Mouse (Mus musculus): ENCODE results near the gene Myom1.

Gene Myom1

GRCm38 (mm10) chr17:71011931-71012662 lies 9.7 kb downstream of the Myom1 start:
- in situ Hi-C loops (cut with MboI; ENCODE audit: low sequenced_read_pairs): no loop called here

DNA sequence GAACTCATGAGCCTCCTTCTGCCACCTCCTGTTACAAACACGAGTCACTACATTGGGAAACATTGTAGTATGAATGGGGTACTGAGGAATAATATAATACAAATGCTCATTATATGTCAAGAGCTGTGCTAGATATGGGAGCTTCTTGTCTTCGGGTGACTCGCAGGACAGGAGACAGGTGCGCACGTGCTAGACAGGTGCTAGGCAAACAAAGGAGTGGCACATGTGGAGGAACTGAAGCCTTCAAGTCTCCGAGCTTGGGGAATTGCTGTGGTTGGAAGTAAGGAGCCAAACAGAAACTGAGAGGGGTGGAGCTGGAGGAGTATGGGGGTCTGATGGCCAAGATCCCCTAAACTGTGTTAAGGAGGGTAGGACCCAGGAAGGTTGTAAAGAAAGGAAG lies 10.7 kb downstream of the Myom1 start:
- in situ Hi-C loops (cut with MboI; ENCODE audit: low sequenced_read_pairs): no loop called here

GRCm38 (mm10) chr17:71014911-71015310 lies 12.5 kb downstream of the Myom1 start:
- in situ Hi-C loops (cut with MboI; ENCODE audit: low sequenced_read_pairs): no loop called here

DNA sequence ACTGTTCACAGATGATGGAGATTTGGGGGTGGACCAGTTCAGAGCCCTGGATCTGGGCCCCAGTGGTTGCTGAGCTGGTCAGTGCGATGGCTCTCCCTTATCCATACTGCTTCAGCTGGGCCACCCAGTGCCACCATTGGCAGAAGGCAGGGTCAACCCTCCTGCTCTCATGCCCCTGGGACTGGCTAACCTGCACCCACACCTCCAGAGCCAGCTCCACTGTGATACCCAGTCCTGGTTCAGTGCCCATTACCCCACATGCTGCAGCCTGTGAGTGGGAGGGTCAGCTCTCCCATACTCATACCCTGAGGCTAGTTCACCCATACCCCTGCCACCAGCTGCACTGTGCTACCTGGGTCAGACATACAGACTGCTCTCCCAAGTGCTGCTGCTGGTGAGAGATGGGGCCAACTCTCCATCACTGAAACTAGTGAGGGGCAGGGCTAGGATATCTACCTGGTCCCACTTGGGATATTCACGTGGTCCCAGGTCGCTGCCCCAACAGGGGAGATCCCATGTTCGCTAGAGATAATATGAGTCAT lies 15.1 kb downstream of the Myom1 start:
- in situ Hi-C loops (cut with MboI; ENCODE audit: low sequenced_read_pairs): no loop called here

DNA sequence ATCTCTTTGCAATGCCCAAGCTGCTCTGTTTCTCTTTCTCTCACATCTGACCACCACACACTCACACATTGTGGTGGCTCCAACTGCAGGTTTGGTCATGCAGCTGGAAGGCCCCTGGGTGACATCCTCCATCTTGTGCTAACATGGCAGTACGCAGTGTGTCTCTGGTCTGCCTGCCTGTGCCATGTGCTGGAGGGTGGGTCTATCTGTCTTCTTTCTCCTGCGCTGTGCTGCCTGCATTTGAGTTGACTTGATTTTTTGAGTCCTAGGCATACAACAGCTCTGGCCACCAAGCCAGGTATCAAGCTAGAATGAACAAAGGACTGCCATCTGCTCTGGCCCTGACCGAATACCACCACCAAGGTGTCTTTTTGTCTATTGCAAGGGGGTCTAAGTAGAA lies 15.7 kb downstream of the Myom1 start:
- in situ Hi-C loops (cut with MboI; ENCODE audit: low sequenced_read_pairs): no loop called here

DNA sequence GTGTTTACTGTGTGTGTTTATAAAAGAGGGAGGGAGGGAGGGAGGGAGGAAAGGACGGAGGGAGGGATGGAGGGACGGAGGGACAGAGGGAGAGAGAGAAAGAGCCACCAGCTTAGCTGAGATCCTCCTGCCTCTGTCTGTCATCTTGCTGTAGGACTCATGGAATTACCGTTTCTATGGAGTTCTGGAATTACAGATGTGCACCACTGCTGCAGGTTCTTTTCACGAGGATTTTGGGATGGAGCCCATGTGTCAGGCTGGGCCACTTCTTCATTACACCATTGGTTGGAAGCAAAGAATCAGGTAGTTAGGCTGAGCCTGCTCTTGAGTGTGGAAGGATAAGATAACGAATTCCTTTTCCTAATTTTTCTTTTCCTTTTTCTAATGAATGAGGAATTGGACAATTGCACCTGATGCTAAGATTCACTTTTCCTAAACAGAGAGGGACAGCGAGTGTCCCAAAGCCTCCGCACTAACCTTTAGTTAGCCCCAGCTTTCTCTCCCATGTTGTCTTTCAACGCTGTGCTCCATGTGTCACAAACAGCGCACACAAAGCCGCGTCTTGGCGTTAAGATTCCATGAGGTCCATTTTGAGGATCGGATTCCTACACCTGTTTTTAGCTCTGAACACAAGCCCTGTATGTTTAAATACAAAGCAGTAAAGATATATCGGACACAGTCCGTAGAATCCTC lies 16.3 kb downstream of the Myom1 start:
- in situ Hi-C loops (cut with MboI; ENCODE audit: low sequenced_read_pairs): no loop called here

DNA sequence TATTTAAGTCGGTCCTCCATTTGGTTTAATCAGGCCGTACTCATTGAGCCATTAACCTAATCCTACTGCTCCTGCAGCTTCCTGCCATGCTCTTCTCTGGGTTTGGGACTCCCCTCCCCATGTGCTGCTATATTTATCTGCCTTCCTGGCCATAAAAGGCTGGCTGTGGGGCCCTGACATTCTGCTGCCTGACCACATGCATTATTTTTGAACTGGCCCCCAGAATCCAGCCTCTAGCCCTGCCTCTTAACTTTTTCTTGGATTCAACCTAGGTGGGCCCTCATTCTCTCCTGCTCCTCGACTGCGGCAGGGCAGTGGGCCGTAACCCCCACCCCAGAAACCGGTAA lies 16.8 kb downstream of the Myom1 start:
- in situ Hi-C loops (cut with MboI; ENCODE audit: low sequenced_read_pairs): no loop called here

GRCm38 (mm10) chr17:71019860-71020259 lies 17.4 kb downstream of the Myom1 start:
- in situ Hi-C loops (cut with MboI; ENCODE audit: low sequenced_read_pairs): no loop called here

DNA sequence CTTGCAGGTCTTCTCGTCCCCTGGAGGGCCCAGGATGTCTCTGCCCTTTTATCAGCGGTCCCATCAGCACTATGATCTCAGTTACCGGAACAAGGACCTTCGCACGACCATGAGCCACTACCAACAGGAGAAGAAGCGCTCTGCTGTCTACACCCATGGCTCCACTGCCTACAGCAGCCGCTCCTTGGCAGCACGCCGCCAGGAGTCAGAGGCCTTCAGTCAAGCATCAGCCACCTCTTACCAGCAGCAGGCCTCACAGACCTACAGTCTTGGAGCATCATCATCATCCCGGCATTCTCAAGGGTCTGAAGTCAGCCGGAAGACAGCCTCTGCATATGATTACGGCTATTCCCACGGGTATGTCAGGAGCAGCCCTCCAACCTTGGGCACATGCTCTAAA lies 20.4 kb downstream of the Myom1 start:
- in situ Hi-C loops (cut with MboI; ENCODE audit: low sequenced_read_pairs): no loop called here

DNA sequence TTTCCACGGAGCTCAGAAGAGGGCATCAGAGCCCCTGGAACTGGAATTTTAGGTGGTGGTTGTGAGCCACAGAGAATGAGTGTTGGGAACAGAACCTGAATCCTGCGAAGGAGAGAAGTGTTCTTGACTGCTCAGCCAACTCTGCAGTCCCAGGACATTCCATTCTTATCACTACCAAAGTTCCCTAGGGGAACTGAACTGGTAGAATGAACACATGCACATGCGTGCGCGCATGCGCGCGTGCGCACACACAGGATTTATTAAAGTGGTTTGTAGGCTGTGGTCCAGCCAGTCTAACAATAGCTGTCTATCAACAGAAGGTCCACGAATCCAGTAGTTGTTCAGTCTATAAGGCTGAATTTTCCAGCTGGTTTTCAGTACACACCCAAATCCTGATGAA lies 21.6 kb downstream of the Myom1 start:
- in situ Hi-C loops (cut with MboI; ENCODE audit: low sequenced_read_pairs): no loop called here

DNA sequence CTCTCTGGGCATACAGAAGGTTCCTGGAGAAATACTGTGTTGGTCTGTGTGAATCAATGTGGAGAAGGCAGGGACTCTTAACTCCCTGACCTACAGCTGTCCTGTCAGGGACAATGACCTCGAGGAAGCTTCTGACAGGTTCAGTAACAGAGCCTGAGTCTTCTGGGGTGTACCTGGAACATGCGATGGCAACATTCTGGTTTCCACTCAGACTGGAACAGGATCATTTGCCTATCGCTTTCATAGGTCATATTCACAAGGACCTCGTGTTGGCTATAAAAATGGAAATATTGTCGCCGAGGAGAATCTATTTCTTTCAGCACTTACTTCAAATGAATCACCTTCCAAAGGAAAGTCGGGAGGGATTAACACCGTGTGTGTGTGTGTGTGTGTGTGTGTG lies 23.5 kb downstream of the Myom1 start:
- in situ Hi-C loops (cut with MboI; ENCODE audit: low sequenced_read_pairs): no loop called here

DNA sequence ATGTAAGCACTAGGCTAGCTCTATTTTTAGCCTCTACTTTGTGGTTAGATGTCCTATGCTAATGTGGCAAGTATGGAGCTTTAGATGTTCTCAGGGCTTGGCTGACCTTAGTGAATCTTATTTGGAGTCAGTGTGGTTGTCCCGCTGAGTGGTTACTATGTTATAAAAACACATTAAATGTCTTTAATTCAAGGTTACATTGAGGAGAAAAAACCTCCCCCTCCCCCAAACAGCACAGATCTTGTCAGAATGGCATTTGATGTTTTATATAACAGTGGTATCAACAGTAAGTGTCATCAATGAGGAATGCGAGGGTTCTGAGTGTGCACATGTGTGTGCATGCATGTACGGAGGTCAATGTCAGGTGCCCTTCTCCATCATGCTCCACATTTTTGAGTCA lies 24.8 kb downstream of the Myom1 start:
- in situ Hi-C loops (cut with MboI; ENCODE audit: low sequenced_read_pairs): no loop called here

DNA sequence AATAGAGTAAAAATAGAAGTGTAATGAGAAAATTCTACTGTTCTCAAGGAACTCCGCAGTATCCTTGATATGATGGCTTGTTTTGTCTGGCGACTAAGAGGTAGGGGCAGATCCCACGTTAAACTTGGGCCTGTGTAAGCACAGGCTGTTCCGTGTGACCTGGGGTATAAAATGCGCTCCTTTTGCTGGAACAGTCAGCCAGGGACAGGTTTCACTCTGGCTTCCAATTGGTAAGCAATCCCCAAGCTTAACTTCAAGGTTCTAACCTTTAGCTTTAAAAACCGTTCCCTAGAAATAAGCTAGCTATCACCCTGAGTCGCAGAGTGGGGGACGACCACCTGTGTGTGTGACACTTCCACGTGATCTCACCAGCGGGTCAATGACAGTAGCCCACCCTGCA lies 30.3 kb downstream of the Myom1 start:
- in situ Hi-C loops (cut with MboI; ENCODE audit: low sequenced_read_pairs): no loop called here

- in situ Hi-C loops (cut with MboI; ENCODE audit: low sequenced_read_pairs): no loop called here
Observed at GRCm38 (mm10) chr17:71034472-71034871, 32.0 kb downstream of the Myom1 start.

GRCm38 (mm10) chr17:71037188-71037587 lies 34.8 kb downstream of the Myom1 start:
- in situ Hi-C loops (cut with MboI; ENCODE audit: low sequenced_read_pairs): no loop called here

- in situ Hi-C loops (cut with MboI; ENCODE audit: low sequenced_read_pairs): no loop called here
Observed at GRCm38 (mm10) chr17:71038812-71039211, 36.4 kb downstream of the Myom1 start.

GRCm38 (mm10) chr17:71039851-71040581 lies 37.6 kb downstream of the Myom1 start:
- in situ Hi-C loops (cut with MboI; ENCODE audit: low sequenced_read_pairs): no loop called here

GRCm38 (mm10) chr17:71040582-71040880 lies 38.1 kb downstream of the Myom1 start:
- in situ Hi-C loops (cut with MboI; ENCODE audit: low sequenced_read_pairs): no loop called here

GRCm38 (mm10) chr17:71042645-71043044 lies 40.2 kb downstream of the Myom1 start:
- in situ Hi-C loops (cut with MboI; ENCODE audit: low sequenced_read_pairs): no loop called here

DNA sequence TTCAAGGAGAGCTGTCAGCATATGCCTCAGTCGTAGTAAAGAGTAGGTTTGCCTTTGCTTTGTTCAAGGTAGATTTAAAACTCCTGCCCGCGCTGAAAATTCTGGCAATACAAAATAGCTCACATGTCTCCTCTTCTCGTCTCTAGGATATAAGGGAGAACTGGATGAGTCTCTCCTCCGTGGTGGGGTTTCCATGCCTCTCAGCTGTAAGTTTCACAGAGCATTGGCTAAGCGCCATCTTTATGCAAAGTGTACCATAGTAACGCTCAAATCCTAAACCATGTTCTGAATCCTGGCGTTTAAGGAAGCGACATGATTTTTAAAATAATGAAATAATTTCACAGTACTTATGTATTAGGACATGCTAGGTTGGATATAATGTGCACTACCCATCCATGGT lies 43.2 kb downstream of the Myom1 start:
- in situ Hi-C loops (cut with MboI; ENCODE audit: low sequenced_read_pairs): no loop called here

- in situ Hi-C loops (cut with MboI; ENCODE audit: low sequenced_read_pairs): no loop called here
Observed at GRCm38 (mm10) chr17:71046856-71047255, 44.4 kb downstream of the Myom1 start.

DNA sequence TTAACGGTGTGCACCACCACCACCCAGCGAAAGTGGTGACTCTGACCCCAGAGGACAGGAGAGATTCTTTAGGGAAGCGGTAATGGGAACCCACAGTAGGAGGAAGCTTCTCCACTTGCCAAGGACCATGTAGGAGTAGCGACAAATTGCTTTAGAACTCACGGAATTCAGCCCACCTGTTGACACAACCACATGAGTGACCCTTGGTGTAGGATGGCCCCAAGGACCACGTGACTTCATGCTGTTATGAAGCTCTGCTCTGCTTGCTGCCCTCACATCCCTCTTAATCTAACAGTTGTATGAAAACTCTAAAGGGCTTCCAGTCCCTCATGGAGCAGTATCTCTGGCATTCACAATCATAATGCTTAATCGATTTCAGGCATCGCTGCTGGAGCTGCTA lies 46.9 kb downstream of the Myom1 start:
- in situ Hi-C loops (cut with MboI; ENCODE audit: low sequenced_read_pairs): no loop called here
